Mouse (Mus musculus) lung, postnatal 0 days (tissue): ENCODE data around the gene Pip4k2a.

Source experiments
- CTCF ChIP-seq: IDR thresholded peaks from 2 replicates; pipeline ENCODE4 v1.5.1; 2016; ENCODE audit warnings: antibody characterized with exemption, mild to moderate bottlenecking
- EP300 ChIP-seq: IDR thresholded peaks from 2 replicates; pipeline ENCODE4 v1.6.1; 2016; ENCODE audit warnings: antibody characterized with exemption, mild to moderate bottlenecking, control low read depth

DNA sequence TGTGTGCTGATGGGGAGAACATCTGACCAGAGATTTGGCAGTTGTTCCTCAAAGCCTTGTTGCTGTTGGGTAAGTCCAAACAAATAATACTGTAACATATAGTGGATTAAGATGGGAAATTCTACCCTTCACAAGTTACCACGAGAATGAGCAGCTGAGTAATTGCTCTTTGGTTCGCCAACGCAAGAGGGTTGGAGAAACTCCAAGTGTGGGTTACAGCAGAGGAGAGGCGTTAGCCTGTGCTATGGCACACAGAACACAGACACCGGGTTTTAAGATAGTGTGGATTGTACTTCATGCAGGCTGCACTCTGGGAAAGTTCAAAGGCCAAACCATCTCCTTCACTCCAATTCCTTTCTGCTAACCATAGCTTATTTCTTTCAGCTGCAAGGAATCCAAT lies 144.6 kb downstream of the Pip4k2a start:
- TF ChIP-seq CTCF (no peak), EP300 (no peak)
